Mouse (Mus musculus) cerebellum, adult 8-10 months (tissue): ENCODE measurements around the gene Pde2a.
"Not testable (repeated sequence)": the region's sequence is repeated elsewhere in the genome, so short reads cannot be mapped to it uniquely, and the experiment has no call there.

ENCODE experiments used
- DNase-seq: peaks from one replicate; pipeline ENCODE4 v3.0.0; 2022

Gene Pde2a

DNA sequence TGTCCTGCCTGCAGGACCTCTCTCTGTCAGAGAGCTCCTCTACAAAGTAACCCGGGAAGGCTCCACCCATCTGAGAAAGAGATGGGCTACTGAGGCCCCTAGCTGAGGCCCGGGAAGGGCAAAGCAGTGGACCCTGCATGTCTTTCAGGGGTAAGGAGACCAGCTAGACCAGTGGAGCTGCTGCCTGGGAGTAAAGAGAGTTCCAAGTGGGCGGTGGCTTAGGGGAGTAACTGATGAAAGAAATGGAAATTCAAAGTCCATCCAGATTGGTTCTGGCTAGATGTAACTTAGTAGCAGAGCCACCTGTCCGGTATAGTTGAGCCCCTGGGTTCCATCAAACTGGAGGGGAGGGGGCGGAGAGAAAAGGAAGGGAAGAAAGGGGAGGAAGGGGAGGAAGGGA is 112.9 kb downstream of the Pde2a start:
- DNase-seq: no peak

DNA sequence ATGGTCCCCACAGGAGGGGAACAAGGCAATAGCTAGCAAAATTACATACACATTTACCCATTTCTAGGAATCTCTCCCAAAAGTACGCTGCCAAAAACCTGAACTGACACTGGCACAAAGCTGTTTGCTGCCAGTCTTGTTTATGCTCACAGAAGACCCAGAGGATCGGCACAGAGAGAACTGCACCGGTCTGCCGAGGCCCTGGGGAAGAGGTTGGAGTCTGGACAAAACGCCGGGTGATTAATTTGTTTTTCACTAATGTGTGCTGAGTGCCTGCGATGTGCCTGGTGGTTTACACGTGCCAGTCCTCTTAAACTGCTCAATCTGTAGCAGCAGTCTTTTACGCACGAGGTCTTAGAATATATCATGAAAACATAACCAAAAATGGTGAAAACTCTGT is 113.6 kb downstream of the Pde2a start:
- no peak for DNase-seq

DNA sequence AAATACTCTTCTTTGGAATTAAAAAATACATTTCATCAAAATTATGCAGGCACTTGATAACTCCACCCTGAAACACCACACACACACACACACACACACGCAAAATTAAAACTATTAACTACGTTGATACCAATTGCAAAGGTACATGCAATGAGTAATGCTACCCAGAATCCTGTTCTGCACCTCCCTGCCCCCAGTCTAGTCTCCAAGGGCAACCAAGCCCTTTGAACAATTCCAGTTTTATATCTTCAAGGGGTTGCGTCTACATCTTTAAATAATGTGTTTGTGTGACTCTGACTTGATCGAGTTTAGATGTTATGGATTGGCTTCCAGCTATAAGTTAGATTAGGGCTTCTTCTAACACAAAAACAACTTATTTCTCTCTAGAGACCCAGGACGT is 114.0 kb downstream of the Pde2a start:
- DNase-seq: no peak

DNA sequence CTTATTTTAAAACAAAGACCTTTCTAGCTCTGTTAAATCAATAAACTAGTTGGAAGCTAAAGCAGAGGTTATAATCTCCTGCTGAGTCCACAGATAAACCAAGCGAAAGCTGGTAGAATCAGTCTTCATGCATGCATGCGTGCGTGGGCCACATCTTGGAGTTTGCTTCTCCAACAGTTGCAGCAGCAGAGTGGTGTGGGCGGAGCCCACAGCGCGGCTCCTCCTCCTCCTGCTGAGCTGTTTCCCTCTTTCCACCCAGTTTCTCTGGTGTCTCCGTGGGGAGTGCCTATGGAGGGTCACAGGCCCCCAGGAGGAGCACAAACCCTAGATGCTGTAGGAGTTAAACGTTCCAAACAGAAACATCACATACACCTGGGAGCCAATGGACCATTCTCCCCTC is 116.0 kb downstream of the Pde2a start:
- DNase-seq: no peak

DNA sequence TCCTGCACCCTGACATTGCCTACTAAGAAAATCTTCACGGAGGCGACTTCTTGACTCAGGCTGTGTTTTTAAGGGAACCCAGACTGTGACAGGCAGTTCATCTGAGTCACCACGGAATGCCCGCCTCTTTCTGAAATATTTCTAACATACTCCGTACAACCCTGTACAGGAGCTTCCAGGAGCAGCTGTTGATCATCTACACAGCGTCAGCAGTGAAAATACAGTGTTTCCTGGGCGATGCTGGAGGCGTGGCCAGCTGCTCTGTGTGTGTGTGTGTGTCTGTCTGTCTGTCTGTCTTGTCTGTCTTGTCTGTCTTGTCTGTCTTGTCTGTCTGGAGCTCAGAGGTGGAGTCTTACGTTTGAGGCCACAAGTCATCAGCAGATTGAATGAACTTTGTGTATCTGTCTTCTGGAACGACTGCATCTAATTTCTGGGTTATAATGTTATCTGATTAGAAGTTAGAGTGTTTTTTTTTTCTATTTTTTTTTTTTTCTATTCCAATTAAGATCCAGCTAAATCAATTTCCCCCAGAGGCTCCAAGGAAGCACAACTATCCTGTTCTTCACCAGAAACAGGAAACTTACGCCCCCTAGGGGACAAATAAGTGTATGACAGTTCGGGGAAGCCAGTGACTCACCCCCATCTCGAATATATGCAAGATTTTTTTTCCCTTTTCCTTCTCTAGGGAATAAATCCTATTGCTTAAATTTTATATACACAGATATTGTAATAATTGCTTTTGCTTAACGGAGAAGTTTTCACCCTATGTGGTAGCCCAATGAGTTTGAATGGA is 116.8 kb downstream of the Pde2a start:
- peak; percentile 12 for DNase-seq

DNA sequence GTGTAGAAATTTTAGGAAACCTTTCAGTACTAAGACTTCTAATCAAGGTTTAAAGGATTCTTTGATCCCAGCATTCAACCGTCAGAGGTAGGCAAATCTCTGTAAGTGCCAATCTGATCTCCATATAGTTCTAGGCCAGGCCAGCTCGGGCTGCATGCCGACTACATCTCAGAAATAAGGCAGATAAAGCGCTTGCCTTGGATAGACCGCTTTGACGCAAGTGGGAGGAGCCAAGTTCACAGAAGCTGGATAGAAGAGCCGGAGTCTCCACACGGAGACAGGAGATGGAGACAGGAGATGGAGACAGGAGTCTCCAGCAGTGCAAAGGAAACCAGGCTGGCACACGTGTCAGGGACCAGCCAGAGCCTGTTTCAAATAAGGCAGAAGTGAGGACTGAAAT is 118.3 kb downstream of the Pde2a start:
- DNase-seq: no peak

DNA sequence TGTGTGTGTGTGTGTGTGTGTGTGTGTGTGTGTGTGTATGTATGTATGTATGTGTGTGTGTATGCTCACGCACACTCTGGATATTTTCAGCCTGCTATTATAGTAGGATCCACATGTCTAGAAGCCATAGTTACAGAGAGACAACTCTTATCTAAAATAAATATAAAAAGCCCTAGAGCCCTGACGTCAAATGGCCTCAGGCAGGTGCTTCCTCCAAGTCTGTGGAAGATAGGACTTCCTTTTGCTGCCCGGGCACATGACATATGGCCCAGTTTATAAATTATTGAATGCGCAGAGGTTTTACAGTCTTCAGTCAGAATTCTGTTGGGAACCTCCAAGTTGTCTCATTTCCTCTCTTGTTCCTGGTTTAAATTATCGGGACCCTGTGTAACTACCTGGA is 119.2 kb downstream of the Pde2a start:
- no peak for DNase-seq

DNA sequence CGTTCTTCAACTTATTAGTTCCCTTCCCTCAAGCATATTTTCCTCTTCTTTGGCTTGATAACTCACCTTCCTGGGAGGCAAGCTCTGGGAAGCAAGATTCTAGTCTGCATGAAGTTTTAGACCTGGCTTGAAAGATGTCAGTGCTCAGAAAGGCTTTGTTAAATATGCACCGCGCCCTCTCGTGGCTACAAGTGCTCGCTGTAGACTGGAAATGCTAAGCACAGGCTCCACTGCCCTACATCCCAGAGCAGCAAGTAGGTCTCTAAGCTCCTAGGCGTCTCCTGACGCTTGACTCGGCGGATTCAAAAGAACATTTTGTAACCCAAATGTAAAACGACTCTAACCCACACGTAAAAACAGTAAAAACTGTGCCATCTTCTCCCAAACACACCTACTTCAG is 119.6 kb downstream of the Pde2a start:
- peak; percentile 50 for DNase-seq

DNA sequence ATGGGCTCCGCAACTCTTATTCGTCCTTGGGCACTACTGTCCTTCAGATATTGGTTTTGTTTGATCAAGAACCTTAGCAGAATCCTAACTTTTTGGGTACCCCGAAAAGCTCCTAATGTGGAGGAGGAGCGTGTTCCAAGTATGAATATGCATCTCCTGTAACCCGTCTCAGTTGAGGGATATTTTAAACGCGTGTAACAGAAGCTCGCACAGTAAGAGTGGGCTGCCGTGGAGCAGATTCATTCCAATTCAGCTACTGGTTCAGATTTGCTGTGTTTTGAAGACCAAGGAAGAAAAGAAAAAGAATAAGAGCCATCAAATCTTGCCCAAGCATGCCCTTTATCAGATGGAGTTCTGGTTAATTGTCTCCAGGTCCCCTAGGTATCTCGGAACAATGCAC is 120.2 kb downstream of the Pde2a start:
- DNase-seq: no peak

DNA sequence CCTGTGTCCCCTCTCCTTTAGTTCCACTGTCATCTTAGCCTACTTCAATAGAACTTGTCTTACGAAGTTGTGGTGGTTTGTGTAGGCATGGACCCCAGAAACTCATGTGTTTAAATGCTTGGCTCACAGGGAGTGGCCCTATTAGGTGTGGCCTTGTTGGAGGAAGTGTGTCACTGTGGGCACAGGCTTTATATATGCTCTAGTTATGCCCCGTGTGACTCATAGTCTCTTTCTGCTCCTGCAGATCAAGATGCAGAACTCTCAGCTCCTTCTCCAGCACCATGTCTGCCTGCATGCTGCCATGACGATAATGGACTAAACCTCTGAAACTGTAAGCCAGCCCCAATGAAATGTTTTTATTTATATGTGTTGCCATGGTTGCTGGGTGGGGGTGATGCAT is 126.2 kb downstream of the Pde2a start:
- no peak for DNase-seq

DNA sequence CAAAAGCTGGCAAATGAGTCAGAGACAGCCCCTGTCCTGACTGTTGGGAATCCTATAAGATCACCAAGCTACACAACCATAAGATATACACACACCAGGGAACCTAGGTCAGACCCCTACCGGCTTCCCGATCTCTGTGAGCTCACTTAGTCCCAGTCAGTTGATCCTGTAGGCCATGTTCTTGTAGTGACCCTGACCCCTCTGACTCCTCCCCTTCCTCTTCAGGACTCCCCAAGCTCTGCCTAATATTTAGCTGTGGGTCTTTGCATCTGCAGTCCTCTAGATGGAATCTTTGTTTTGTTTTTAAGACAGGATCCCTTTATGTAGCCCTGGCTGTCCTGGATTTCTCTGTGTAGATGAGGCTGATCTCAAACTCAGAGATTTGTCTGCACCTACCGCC is 127.8 kb downstream of the Pde2a start:
- no peak for DNase-seq

DNA sequence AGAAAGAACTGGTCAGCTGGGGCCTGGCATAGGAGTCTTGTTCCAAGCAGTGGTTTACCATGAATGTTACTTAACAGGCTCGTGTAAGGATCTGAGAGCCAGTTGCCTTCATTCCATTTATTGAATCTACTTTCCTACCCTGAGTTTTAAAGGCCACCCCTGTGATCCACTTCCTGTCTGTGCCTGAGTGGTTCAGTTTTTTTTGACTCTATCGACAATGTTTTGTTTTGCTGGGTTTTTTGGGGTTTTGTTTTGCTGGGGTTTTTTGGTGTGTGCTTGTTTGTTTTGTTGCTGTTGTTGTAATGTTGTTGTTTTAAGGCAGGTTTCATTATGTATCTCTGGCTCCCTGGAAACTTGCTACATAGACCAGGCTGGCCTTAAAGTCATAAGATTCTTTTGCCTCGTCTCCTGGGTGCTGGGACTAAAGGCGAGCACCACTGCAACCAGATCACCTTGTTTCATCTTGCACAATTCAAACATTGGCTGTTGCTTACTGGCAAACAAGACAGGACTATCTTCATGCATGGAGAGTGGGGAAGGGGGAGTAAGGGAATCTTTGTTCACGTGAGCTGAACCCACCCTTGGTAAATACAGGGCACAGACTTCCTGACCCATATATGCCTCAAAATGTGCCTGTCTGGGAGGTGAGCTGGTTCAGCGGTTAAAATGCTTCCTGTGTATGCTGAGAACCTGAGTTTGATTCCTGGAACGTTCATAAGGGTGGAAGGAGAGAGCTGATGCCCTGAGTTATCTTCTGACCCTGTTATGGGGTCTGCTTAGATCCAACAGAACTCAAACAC is 129.4 kb downstream of the Pde2a start:
- no peak for DNase-seq

DNA sequence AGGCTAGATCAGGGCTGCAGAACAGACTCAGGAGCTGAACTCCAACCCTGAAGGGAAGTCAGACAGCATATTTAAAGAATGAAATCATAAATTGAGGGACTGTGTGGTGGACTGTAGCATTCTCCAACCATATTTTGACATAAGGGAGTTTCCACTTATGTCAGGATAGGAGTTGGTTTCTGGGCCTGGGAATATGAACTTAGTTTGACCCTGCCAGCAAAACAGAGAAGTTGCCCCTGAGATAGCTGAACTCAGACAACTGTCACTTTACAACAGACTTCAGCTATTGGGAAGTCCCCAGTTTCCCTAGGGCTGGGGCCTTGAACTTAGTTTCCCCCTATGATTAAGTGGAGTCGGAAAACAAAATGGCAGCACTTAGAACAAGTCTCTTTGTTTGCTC is 130.0 kb downstream of the Pde2a start:
- DNase-seq: no peak

DNA sequence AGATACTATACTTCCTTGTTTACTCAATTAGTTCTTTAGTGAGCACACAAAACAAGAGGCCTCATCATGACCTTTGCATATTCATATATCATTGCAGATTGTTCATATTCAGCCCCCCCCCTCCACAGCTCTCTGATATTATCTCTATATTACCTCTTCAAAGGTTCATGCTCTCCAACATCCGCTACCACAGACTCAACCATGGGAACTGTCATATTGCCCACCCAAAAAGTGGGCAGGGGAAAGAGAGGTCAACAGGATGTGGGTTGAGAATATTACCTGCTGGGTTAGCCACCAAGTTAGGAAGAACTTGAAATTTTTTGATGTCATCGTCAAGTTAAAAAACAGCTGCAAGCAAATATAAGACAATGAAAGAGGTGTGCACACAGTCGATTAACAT is 134.0 kb downstream of the Pde2a start:
- not testable (repeated sequence) for DNase-seq

DNA sequence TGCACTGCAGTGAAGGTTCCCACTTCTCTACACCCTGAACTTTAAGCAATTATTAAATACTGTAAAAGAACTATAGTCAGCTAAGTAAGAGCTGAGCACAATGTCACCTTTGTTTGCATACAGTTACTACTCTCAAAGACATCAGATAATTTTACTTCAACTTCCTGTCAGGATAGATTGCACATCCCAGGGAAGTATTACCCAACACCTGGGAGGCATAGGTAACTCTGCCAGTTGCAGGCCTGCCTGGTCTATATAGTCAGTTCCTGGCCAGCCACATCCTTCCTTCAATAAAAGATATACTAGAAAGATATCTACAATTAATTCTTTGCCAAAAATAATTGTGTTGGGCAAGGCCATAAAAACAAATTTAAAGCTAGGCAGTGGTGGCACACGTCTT is 135.9 kb downstream of the Pde2a start:
- no peak for DNase-seq

DNA sequence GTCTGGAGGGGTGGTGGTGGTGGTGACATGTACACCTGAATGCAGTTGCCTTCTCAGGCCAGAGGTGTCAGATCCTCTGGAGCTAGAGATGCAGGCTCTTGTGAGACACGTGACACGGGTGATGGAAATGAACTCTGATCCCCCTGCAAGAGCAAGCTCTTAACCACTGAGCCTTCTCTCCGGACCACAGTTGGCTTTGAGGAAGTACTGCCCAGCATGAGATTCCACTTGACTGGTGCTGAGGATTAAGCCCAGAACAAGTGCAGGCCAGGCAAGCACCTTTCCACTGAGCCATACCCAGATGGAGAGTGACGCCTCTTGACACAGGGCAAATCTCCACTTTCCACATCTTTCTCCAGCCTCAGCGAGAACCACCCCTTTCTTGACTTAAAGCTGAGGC is 137.9 kb downstream of the Pde2a start:
- DNase-seq: not testable (repeated sequence)
